Mouse (Mus musculus) liver, embryonic 11.5 days (tissue): Measurements from ENCODE around the gene Fkbp10. TPM values are rescaled to one million over a fixed set of nuclear protein-coding genes. Genes with fewer than 3 reads are reported as not detected.

Experiments
- ATAC-seq: fragments of 200-750 bp; cut with Nextera tagmentation; replicated peaks from 2 replicates; pipeline ENCODE4 v1.8.0; 2017; ENCODE audit warnings: moderate number of reproducible peaks, mild to moderate bottlenecking, moderate TSS enrichment, moderate library complexity; ENCODE audit not compliant: low FRiP score
- DNase-seq: peaks from one replicate; pipeline ENCODE4 v3.0.0-alpha.2; 2017; ENCODE audit warnings: low spot score
- H3K27ac ChIP-seq: fragments of 300-500 bp; sonication (generic); 2 replicates; pipeline ENCODE4 v1.5.1; 2014; ENCODE audit warnings: mild to moderate bottlenecking, low read depth, low read length, control low read depth
- H3K27me3 ChIP-seq: fragments of 300-500 bp; sonication (generic); replicated peaks from 2 replicates; pipeline ENCODE4 v1.6.1; 2014; ENCODE audit warnings: low read length, mixed read lengths; ENCODE audit not compliant: control insufficient read depth, insufficient read depth
- H3K36me3 ChIP-seq: fragments of 300-500 bp; sonication (generic); 2 replicates; pipeline ENCODE4 v1.6.1; 2014; ENCODE audit warnings: mild to moderate bottlenecking, low read length, moderate library complexity, mixed read lengths; ENCODE audit not compliant: control insufficient read depth, insufficient read depth
- H3K4me1 ChIP-seq: fragments of 300-500 bp; sonication (generic); replicated peaks from 2 replicates; pipeline ENCODE4 v1.6.1; 2014; ENCODE audit warnings: low read length, mixed read lengths; ENCODE audit not compliant: control insufficient read depth, insufficient read depth
- H3K4me2 ChIP-seq: fragments of 300-500 bp; sonication (generic); 2 replicates; pipeline ENCODE4 v1.6.1; 2014; ENCODE audit warnings: mild to moderate bottlenecking, control low read depth, moderate library complexity
- H3K4me3 ChIP-seq: fragments of 300-500 bp; sonication (generic); 2 replicates; pipeline ENCODE4 v1.5.1; 2014; ENCODE audit warnings: low read depth, low read length, control low read depth
- H3K9ac ChIP-seq: fragments of 300-500 bp; sonication (generic); 2 replicates; pipeline ENCODE4 v1.6.1; 2014; ENCODE audit warnings: low read depth, low read length, control low read depth
- H3K9me3 ChIP-seq: fragments of 300-500 bp; sonication (generic); 2 replicates; pipeline ENCODE4 v1.6.1; 2016; ENCODE audit warnings: low read length, inconsistent platforms, mixed read lengths; ENCODE audit not compliant: control insufficient read depth
- WGBS: fragments of 180-500 bp; shearing (Covaris S2); extraction: QIAGEN DNeasy Blood & Tissue Kit; methylation state at CpG from one replicate; pipeline ENCODE4 v1.1.7; 2014; 5-methylcytosine and 5-hydroxymethylcytosine counted together
- polyA plus RNA-seq: library from polyadenylated mRNA; unstranded; fragments of >200 nt; fragmentation: Nextera tagmentation; extraction: Ambion mirVana; gene quantifications from 2 replicates; pipeline ENCODE4 v1.2.1, GENCODE M21; 2014

Fkbp10 gene
- polyA plus RNA-seq, 1 experiment from 2014 or later: 39.9 TPM

DNA sequence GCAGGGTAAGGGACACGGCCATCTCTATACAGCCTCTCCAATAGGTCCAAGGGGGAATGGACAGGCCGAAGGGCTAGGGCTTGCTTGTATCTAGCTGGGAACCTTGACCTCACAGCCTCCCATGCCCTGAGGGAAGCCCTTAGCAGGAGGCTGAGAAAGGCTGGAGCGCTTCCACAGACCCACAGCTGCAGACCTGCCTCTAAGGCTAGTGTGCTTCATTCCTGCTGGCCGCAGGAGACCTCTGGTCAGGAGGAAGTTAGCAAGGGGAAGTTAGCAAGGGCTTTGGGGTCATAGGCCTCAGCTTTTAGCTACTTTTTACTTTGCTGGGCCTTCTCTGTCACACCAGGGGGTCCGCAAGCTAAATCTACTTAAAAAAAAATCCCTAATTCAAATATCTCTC, 37.1 kb upstream of the Fkbp10 start:
- no peak for ATAC-seq
- Histone ChIP-seq H3K4me2 (no peak overlapping the region), H3K4me1 (no peaks in the 10 kb centered on the region), H3K27ac (no peak overlapping the region), H3K36me3 (peaks cover 37% of the 10 kb centered on the region), H3K9ac (no peak overlapping the region), H3K27me3 (no peaks in the 10 kb centered on the region), H3K9me3 (no peaks in the 10 kb centered on the region), H3K4me3 (no peak overlapping the region)
- 78% methylated on average over 5 of the region's 5 CpGs for WGBS
- no peak for DNase-seq

- ATAC-seq: no peak
- WGBS: 82% methylated on average over 4 of the region's 4 CpGs
These were observed 36.2 kb upstream of the Fkbp10 start for GRCm38 (mm10) chr11:100379311-100379710.

GRCm38 (mm10) chr11:100382682-100383081, 32.8 kb upstream of the Fkbp10 start:
- Histone ChIP-seq H3K36me3 (peaks cover 33% of the 10 kb centered on the region), H3K4me2 (no peak overlapping the region), H3K27me3 (no peaks in the 10 kb centered on the region), H3K4me3 (no peak overlapping the region), H3K4me1 (peaks cover 6% of the 10 kb centered on the region), H3K9me3 (no peaks in the 10 kb centered on the region), H3K27ac (no peak overlapping the region), H3K9ac (no peak overlapping the region)
- 79% methylated on average over 6 of the region's 6 CpGs for WGBS
- DNase-seq (no peak), ATAC-seq (no peak)

More at GRCm38 (mm10) chr11:100379311-100379710, 36.2 kb upstream of the Fkbp10 start:
- Histone ChIP-seq H3K9ac (no peak overlapping the region), H3K4me1 (no peaks in the 10 kb centered on the region), H3K27me3 (no peaks in the 10 kb centered on the region), H3K4me3 (no peak overlapping the region), H3K27ac (no peak overlapping the region), H3K9me3 (no peaks in the 10 kb centered on the region), H3K4me2 (no peak overlapping the region), H3K36me3 (peaks cover 38% of the 10 kb centered on the region)
- no peak for DNase-seq

DNA sequence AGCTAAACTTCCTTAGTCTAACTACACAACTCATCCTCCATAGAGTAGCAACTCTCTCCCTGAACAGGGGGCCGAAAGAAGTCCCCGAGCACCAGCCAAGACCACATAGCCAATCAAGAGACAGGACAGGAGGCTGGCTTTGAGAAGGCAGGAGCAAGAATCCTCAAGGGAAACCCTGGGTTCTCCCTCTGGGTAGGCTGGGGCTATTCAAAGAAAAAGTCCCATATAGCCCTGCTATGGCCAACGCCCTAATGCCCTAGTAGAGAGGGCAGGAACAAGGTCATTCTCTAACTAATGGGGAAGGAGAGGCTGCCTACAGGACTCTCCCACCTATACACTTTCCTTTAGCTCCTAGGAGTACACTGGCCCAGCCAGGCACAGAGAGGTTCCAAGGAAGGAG, 30.5 kb upstream of the Fkbp10 start:
- 79% methylated on average over 3 of the region's 3 CpGs for WGBS
- Histone ChIP-seq H3K4me3 (no peak overlapping the region), H3K27me3 (no peaks in the 10 kb centered on the region), H3K9ac (no peak overlapping the region), H3K27ac (no peak overlapping the region), H3K4me2 (no peak overlapping the region), H3K36me3 (peaks cover 24% of the 10 kb centered on the region), H3K9me3 (no peaks in the 10 kb centered on the region), H3K4me1 (peaks cover 22% of the 10 kb centered on the region)
- ATAC-seq: no peak
- DNase-seq: no peak

- no peaks in the 10 kb centered on the region for H3K9me3 ChIP-seq
- peaks cover 35% of the 10 kb centered on the region for H3K4me1 ChIP-seq
- peaks cover 17% of the 10 kb centered on the region for H3K36me3 ChIP-seq
- H3K4me3 ChIP-seq: no peak overlapping the region
- H3K4me2 ChIP-seq: no peak overlapping the region
- ATAC-seq (no peak), DNase-seq (no peak)
- no peak overlapping the region for H3K27ac ChIP-seq
- H3K9ac ChIP-seq: no peak overlapping the region
- no peaks in the 10 kb centered on the region for H3K27me3 ChIP-seq
- 39% methylated on average over 5 of the region's 5 CpGs for WGBS
These were observed 28.9 kb upstream of the Fkbp10 start for GRCm38 (mm10) chr11:100386586-100386985.

DNA sequence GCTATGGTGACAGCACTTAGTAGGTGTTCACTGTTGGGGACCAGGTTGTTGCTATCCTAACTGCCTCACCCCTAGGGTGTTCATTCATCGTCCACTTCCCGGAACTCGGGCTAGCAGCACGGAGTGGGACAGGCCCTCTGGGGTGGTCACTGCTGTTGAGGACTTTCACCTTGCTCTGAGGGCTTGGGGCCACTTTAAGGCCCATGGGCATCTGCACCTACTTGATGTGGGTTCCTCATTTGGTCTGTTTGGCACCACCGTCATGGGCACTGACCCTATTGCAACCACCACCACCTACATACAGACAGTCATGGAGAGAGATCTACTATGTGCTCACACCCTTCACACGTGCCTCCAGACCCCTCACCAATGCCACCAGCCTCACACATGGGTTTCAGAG, 28.4 kb upstream of the Fkbp10 start:
- Histone ChIP-seq H3K4me2 (no peak overlapping the region), H3K4me1 (peaks cover 35% of the 10 kb centered on the region), H3K4me3 (no peak overlapping the region), H3K27ac (no peak overlapping the region), H3K27me3 (no peaks in the 10 kb centered on the region), H3K36me3 (peaks cover 17% of the 10 kb centered on the region), H3K9ac (no peak overlapping the region), H3K9me3 (no peaks in the 10 kb centered on the region)
- ATAC-seq (no peak), DNase-seq (no peak)
- 88% methylated on average over 6 of the region's 6 CpGs for WGBS

DNA sequence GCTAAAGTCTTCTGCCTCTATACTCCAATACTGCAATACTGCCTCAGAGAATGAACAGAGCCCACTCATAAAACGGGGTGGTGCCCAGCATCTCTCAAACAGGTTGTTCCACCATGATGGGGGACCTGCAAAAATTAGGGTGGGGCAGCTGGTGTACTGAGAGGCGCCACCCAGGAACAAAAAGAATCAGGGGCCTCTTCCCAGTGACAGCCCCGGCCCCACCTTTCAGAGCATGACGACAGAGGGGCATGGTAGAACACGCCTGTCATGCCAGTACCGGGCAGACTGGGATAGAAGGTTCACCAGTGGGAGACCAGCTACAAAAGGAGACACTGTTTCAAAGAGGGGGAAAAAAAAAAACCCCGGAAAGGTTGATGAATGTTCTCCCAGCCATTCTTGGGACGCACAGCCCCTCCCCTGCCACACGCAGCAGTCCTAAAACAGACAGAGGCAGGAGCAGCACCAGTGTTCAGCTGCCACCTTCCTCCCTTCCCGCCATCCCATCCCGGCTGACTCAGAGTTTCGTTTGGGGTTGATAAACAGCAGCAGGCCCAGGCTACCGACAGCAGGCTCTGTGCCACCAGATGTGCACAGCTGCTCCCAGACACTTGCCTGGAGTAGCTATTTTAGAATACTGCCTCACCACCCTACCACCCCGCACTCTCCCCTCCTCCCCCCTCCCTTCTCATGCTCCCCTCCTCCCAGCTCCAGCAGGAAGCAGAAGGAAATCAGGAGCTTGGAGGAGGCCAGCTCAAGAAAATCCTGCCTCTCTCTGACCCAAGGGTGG, 27.7 kb upstream of the Fkbp10 start:
- 46% methylated on average over 14 of the region's 14 CpGs for WGBS
- no peak overlapping the region for H3K27ac ChIP-seq
- DNase-seq: no peak

DNA sequence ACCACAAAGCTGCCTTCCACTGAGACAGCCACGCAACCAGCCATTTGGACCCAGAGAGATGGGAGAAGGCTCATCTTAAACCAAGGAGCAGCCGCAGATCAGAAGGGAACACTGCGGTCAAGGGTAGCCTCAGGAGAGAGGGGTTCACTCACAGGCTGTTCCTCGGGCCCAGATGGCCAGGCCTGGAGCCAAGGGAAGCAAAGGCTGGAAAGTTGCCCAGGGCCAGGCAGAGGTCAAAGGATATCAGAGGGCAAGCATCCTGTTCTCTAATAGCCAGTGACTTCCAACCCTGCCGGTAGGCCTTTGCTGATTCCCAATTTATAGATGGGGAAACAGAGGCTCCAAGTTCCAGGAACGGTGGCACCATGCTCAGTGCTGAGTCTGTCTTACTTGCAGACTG, 26.9 kb upstream of the Fkbp10 start:
- H3K27ac ChIP-seq: no peak overlapping the region
- no peak for DNase-seq
- peaks cover 8% of the 10 kb centered on the region; the same call in 1 of the 2 replicates for H3K36me3 ChIP-seq
- H3K4me2 ChIP-seq: no peak overlapping the region
- WGBS: 63% methylated on average over 6 of the region's 6 CpGs
- H3K27me3 ChIP-seq: no peaks in the 10 kb centered on the region
- H3K9ac ChIP-seq: no peak overlapping the region
- ATAC-seq: no peak
- peaks cover 35% of the 10 kb centered on the region for H3K4me1 ChIP-seq
- no peak overlapping the region for H3K4me3 ChIP-seq
- no peaks in the 10 kb centered on the region for H3K9me3 ChIP-seq

More for the DNA sequence above, 27.7 kb upstream of the Fkbp10 start:
- H3K27me3 ChIP-seq: no peaks in the 10 kb centered on the region
- no peak overlapping the region for H3K4me3 ChIP-seq
- ATAC-seq: no peak
- H3K9ac ChIP-seq: no peak overlapping the region
- H3K4me1 ChIP-seq: peaks cover 35% of the 10 kb centered on the region
- H3K4me2 ChIP-seq: no peak overlapping the region
- no peaks in the 10 kb centered on the region for H3K9me3 ChIP-seq
- peaks cover 17% of the 10 kb centered on the region for H3K36me3 ChIP-seq

GRCm38 (mm10) chr11:100389931-100390445, 25.5 kb upstream of the Fkbp10 start:
- Histone ChIP-seq H3K9ac (no peak overlapping the region), H3K9me3 (no peaks in the 10 kb centered on the region), H3K27ac (no peak overlapping the region), H3K27me3 (no peaks in the 10 kb centered on the region), H3K4me2 (peak overlapping the region; percentile 26; the same call in 1 of the 2 replicates), H3K36me3 (peaks cover 6% of the 10 kb centered on the region; the same call in 1 of the 2 replicates), H3K4me3 (no peak overlapping the region), H3K4me1 (peaks cover 40% of the 10 kb centered on the region)
- ATAC-seq (no peak), DNase-seq (no peak)
- WGBS: 41% methylated on average over 8 of the region's 8 CpGs
